Mouse (Mus musculus): Measurements from ENCODE around the gene Dync1i2.

DNA sequence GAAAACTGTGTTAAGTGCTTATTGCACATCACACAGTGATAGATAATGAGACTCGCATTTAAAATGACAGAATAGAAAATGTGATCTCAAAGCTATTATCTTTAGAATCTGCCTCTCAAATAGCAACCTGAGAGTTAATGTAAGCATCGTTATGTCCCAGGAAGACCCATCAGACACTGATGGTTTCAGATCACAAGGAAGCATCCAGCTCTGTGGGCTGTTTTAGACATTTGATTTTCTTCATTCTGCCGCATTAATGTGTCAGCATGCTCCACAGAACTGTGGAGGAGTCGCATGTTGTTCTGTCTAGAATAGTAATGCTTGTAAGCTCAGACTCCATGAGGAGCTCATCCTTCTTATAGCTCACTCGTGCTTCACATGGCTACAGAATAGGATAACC, 34.6 kb downstream of the Dync1i2 start:
- no peak for TF ChIP-seq EP300 (IDR thresholded peaks at IDR 0.05; ENCODE audit: low read depth)
- TF ChIP-seq CTCF (IDR thresholded peaks at IDR 0.05; ENCODE audit: low read depth) = no peak
